9 mouse cellular contexts compared by ENCODE assay signal in the genomic region with DNA sequence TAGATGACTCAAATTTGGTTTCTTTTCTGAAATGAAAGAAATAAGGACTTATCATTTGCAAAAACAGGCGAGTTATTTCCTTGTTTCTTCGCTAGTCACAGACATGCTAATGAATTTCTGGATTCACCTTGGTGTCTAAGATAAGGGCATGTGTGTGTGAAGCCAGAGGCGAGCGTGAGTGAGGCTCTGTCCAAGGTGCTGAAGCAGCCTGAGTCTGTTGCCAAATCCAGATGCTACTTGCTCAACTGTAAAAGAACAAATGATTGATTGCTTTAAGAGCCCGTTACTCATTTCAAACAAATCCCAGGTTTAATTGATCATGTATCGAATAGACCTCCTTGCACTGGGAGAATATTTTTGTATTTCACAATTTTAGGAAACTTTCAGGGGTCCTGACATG.
DNase-seq lines count a peak whose midpoint lies in the region; TF ChIP-seq lines count a peak whose summit lies in the region.
"Had no signal": no experiment of that assay in that cellular context is flagged by ENCODE, and none has a peak within 500 bp of the region (broad histone marks: within the 10 kb centered on the region; RNA-seq: fewer than 3 reads in every experiment).

No protein-coding gene starts in this region.

- no peak for TF ChIP-seq CTCF in lung, adult 2 months (IDR thresholded peaks at IDR 0.05; ENCODE audit: insufficient read depth, low read length)

- 19% methylated on average over 6 of the region's 6 CpGs for WGBS in lung, adult 2 months

- peak; percentile 4 for DNase-seq in lung, postnatal 10 days
- DNase-seq in lung, adult 2 months, result no peak
- peak; percentile 74 for DNase-seq in ZHBTc4 (ENCODE audit: low read depth, low spot score)
- peak; percentile 86 for DNase-seq in embryo, embryonic 10 days (ENCODE audit: low spot score)
- peak; percentile 29 for DNase-seq in ovary, postnatal 14 days (ENCODE audit: low spot score)
- no peak for DNase-seq in cerebellum, postnatal 14 days
- no peak for DNase-seq in cerebellum, adult 11 months
- DNase-seq: cerebellum, adult 9-10 months had no signal

- no peaks in the 10 kb centered on the region for H3K4me1 ChIP-seq in lung, adult 2 months (ENCODE audit: control insufficient read depth, insufficient read depth, low read length)
- H3K4me1 ChIP-seq: heart, embryonic 15.5 days had no signal

- TF ChIP-seq POLR2A in lung, adult 2 months (IDR thresholded peaks at IDR 0.05; ENCODE audit: borderline replicate concordance, extremely low read depth, low read depth, low read length), result no peak

- no peak overlapping the region for H3K4me3 ChIP-seq in lung, adult 2 months (replicated peaks; ENCODE audit: extremely low read depth, low read depth, low read length)
- H3K4me3 ChIP-seq: heart, embryonic 15.5 days had no signal

Comparison
In these comparisons a context has a peak if more than half of its experiments do, and no peak if none do; other contexts are left out.
1. DNase-seq: peak in lung, postnatal 10 days (single experiment), ZHBTc4 (single experiment), embryo, embryonic 10 days (single experiment) and ovary, postnatal 14 days (single experiment); none in lung, adult 2 months (single experiment), cerebellum, postnatal 14 days (0 of 2) and cerebellum, adult 11 months (single experiment).